Mouse (Mus musculus) gastrocnemius, postnatal 14 days (tissue): ENCODE results near the gene Dnajb14. TPM values are rescaled to one million over a fixed set of nuclear protein-coding genes. Genes with fewer than 3 reads are reported as not detected.

Experiments used
- total RNA-seq, 2 experiments: library from RNA; stranded (reverse); gene quantifications; 2 replicates each; pipeline ENCODE4 v1.2.3; 2021

The Dnajb14 gene
- total RNA-seq, 2 experiments from 2014 or later: 7.2 to 9.6 TPM

Other genes with a start within 250 kb of the Dnajb14 start
- gene Ddit4l, start 246.1 kb upstream of the Dnajb14 start, total RNA-seq: 100 to 1,000 TPM; 156 to 202 TPM
- gene Gm21962, start 196.2 kb upstream of the Dnajb14 start, total RNA-seq: not detected
- 10 to 100 TPM; 87.8 to 95.7 TPM for gene H2afz, start 3.2 kb upstream of the Dnajb14 start, total RNA-seq
- gene Lamtor3, start 50.8 kb downstream of the Dnajb14 start, total RNA-seq: 10 to 100 TPM; 47.3 to 51.2 TPM
- 1 to 10 TPM in 1 of 2 experiments, under 1 TPM in 1; 0.84 to 1.1 TPM for gene Dapp1, start 113.9 kb downstream of the Dnajb14 start, total RNA-seq
- gene 1110002E22Rik, start 197.4 kb downstream of the Dnajb14 start, total RNA-seq: 100 to 1,000 TPM; 105 to 170 TPM
- 1 to 10 TPM; 1.4 to 1.6 TPM for gene Gm5105, start 199.7 kb downstream of the Dnajb14 start, total RNA-seq